8 mouse cellular contexts compared by ENCODE assay signal in genomic region chr2:9876621-9877325, GRCm38 (mm10). TPM values are rescaled to one million over a fixed set of nuclear protein-coding genes. Genes with fewer than 3 reads are reported as not detected.
DNase-seq lines count a peak whose midpoint lies in the region; ATAC-seq and TF ChIP-seq lines count a peak whose summit lies in the region.

No protein-coding gene starts in this region.

- TF ChIP-seq EP300 in liver, postnatal 0 days (IDR thresholded peaks at IDR 0.05; ENCODE audit: low read depth), result no peak

- H3K9me3 ChIP-seq in liver, postnatal 0 days (ENCODE audit: low read length), result no peaks in the 10 kb centered on the region

- peak overlapping the region; percentile 61 for H3K4me3 ChIP-seq in spleen, adult 2 months (ENCODE audit: extremely low read depth, insufficient read depth, insufficient read length)
- H3K4me3 ChIP-seq in liver, postnatal 0 days (ENCODE audit: low read depth, low read length), result peak overlapping the region; percentile 62

- H3K27ac ChIP-seq in spleen, adult 2 months (ENCODE audit: insufficient read depth, low read length), result peak overlapping the region; percentile 58
- H3K27ac ChIP-seq in liver, postnatal 0 days (ENCODE audit: low read depth), result 0 out of 2 replicates have a peak overlapping the region, but pooled peaks have one; percentile 6

- no peak for TF ChIP-seq POLR2A in spleen, adult 2 months (IDR thresholded peaks at IDR 0.05; ENCODE audit: low read depth, low read length)

- 10% methylated on average over 31 of the region's 31 CpGs for WGBS in spleen, adult 2 months
- WGBS in liver, postnatal 0 days (ENCODE audit: insufficient replicate concordance), result 6% methylated on average over 31 of the region's 31 CpGs

- ATAC-seq in CD4-positive, CD25-positive, alpha-beta regulatory T cell, adult 4 months, result no peak
- no peak for ATAC-seq in liver, postnatal 0 days

- H3K9ac ChIP-seq in liver, postnatal 0 days (replicated peaks), result peak overlapping the region; percentile 27; the same call in 1 of the 2 replicates

- peaks cover 5% of the 10 kb centered on the region for H3K4me1 ChIP-seq in spleen, adult 2 months (ENCODE audit: control insufficient read depth, insufficient read depth, insufficient read length)
- H3K4me1 ChIP-seq in liver, postnatal 0 days (ENCODE audit: insufficient read depth), result peaks cover 28% of the 10 kb centered on the region

- TF ChIP-seq CTCF in spleen, adult 2 months (IDR thresholded peaks at IDR 0.05; ENCODE audit: extremely low read depth, insufficient read depth, insufficient read length, insufficient replicate concordance), result no peak
- TF ChIP-seq CTCF in liver, postnatal 0 days (IDR thresholded peaks at IDR 0.05; ENCODE audit: low read depth), result no peak

- H3K4me2 ChIP-seq in liver, postnatal 0 days (ENCODE audit: low read depth, low read length), result peak overlapping the region; percentile 97

- peaks cover 22% of the 10 kb centered on the region for H3K27me3 ChIP-seq in spleen, adult 2 months (ENCODE audit: control insufficient read depth, insufficient read depth, low read length)
- H3K27me3 ChIP-seq in liver, postnatal 0 days (ENCODE audit: insufficient read depth, low read length), result peaks cover 72% of the 10 kb centered on the region

- 0 out of 2 replicates have a peak, but pooled peaks cover 1% of the 10 kb centered on the region for H3K36me3 ChIP-seq in spleen, adult 2 months (ENCODE audit: control insufficient read depth, insufficient read depth, low read length)
- no peaks in the 10 kb centered on the region for H3K36me3 ChIP-seq in liver, postnatal 0 days (replicated peaks; ENCODE audit: insufficient read depth, low read length)

- DNase-seq in CD4-positive, CD25-positive, alpha-beta regulatory T cell, adult 2 months (ENCODE audit: low read depth, low spot score), result peak; percentile 57
- DNase-seq in spleen, adult 2 months (ENCODE audit: low read depth in 1 of 2, low spot score in 2 of 2), result no peak
- DNase-seq in spleen, postnatal 14 days (ENCODE audit: low spot score in 2 of 2), result no peak
- DNase-seq in liver, postnatal 0 days, result no peak
- DNase-seq in thymus, postnatal 36 days, result peak; percentile 64
- no peak for DNase-seq in ovary, postnatal 10 days (ENCODE audit: low spot score)
- no peak for DNase-seq in urinary bladder, adult 2 months (ENCODE audit: low spot score)

RNA-seq across cellular contexts. Expression of gene 4930412O13Rik, which starts 4.3 kb away (rescaled TPM):
- polyA plus RNA-seq in CD4-positive, CD25-positive, alpha-beta regulatory T cell, adult 4 months (2017; shearing (Covaris generic)), result 1 to 10 TPM in 1 of 2 experiments, under 1 TPM in 1; 0.66 to 1.9 TPM
- not detected in 2 replicates for polyA plus RNA-seq in spleen, adult 2 months (2012; rRNA removed)
- not detected in 2 replicates for polyA plus RNA-seq in liver, postnatal 0 days (2015; fragmentation: Nextera tagmentation; extraction: Ambion mirVana)
- polyA plus RNA-seq in urinary bladder, adult 2 months (2012; rRNA removed), result 12.3 and 23.2 TPM in 2 replicates

RNA-seq across cellular contexts. Expression of gene 9230102O04Rik, which starts 12.6 kb away (rescaled TPM):
- polyA plus RNA-seq in CD4-positive, CD25-positive, alpha-beta regulatory T cell, adult 4 months (2017; shearing (Covaris generic)), result under 1 TPM in 1 of 2 experiments, not detected in 1; 0.81 TPM
- polyA plus RNA-seq in spleen, adult 2 months (2012; rRNA removed), result not detected in 2 replicates
- polyA plus RNA-seq in liver, postnatal 0 days (2015; fragmentation: Nextera tagmentation; extraction: Ambion mirVana), result not detected in 2 replicates
- 15.6 and 15.8 TPM in 2 replicates for polyA plus RNA-seq in urinary bladder, adult 2 months (2012; rRNA removed)

RNA-seq across cellular contexts. Expression of gene Gata3, which starts 13.1 kb away (rescaled TPM):
- 100 to 1,000 TPM; 136 to 163 TPM for polyA plus RNA-seq in CD4-positive, CD25-positive, alpha-beta regulatory T cell, adult 4 months (2017; shearing (Covaris generic))
- 5.9 and 9.6 TPM in 2 replicates for polyA plus RNA-seq in spleen, adult 2 months (2012; rRNA removed)
- polyA plus RNA-seq in liver, postnatal 0 days (2015; fragmentation: Nextera tagmentation; extraction: Ambion mirVana), result 1.1 and 1.3 TPM in 2 replicates
- polyA plus RNA-seq in urinary bladder, adult 2 months (2012; rRNA removed), result 60.3 and 78.8 TPM in 2 replicates

Comparison
In these comparisons a context has a peak if more than half of its experiments do, and no peak if none do; other contexts are left out.
1. DNase-seq: peak in CD4-positive, CD25-positive, alpha-beta regulatory T cell, adult 2 months (single experiment) and thymus, postnatal 36 days (2 of 2); none in spleen, adult 2 months (0 of 2), spleen, postnatal 14 days (0 of 2), liver, postnatal 0 days (single experiment), ovary, postnatal 10 days (single experiment) and urinary bladder, adult 2 months (single experiment).